Mouse (Mus musculus): ENCODE results near the gene Cmtm4. TPM values are rescaled to one million over a fixed set of nuclear protein-coding genes. Genes with fewer than 3 reads are reported as not detected.

Gene Cmtm4
- total RNA-seq (2021): 36.8 and 40.9 TPM in 2 replicates
- long read RNA-seq, experiment 1, full-length matches to known transcripts: 8 of 13 reads
- long read RNA-seq, experiment 1, partial matches to known transcripts: 0 of 13 reads
- long read RNA-seq, experiment 1, other reads (novel, unspliced or antisense): 5 of 13 reads
- long read RNA-seq, experiment 2, full-length matches to known transcripts: 9 of 15 reads
- long read RNA-seq, experiment 2, partial matches to known transcripts: 0 of 15 reads
- long read RNA-seq, experiment 2, other reads (novel, unspliced or antisense): 6 of 15 reads

- DNase-seq: peak; percentile 85
Observed at GRCm38 (mm10) chr8:104395703-104396357, at the start of gene Cmtm4. Cmtm4 (minus strand) TSS chr8:104395807.

GRCm38 (mm10) chr8:104445248-104445647 lies 49.6 kb upstream of the Cmtm4 start:
- DNase-seq: no peak

GRCm38 (mm10) chr8:104443125-104443679 lies 47.6 kb upstream of the Cmtm4 start:
- DNase-seq: no peak

DNA sequence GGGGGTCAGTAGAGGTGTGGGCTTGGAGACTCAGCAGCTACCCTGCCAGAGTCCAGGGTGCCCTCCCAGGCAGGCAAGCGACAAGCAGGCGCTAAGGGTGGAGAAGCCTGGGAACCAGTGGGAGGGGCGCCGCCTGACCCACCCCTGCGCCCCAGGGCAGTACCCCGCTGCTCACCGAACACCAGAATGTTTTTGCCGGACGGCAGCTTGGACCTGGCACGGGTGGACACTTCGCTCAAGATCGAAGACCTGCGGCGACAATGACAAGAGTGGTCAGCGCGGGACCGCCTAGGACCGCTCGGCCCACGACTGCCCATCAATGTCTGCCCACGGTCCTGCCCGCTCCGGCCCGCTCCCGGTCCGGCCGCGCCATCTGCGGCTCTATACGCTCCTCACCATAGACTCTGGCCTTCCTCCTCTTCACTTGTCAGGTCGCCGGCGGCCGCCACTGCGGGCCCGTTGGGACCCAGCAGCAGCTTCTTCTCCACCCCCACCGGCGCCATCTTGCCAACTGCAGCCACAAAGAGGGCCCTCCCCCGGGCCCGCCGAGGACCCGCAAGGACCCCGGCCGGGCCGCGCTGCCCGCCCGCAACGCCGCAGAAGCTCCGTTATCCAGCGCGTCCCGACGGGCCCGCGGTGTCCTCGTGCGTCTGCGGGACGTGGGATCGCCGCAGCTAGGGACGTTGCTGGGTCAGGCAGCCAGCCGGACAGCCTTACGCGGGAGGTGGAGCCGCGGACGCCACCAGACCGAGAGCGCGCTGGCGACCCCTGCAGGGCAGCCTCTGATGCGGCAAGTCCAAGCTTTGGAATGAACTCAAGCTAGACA lies 46.9 kb upstream of the Cmtm4 start, which contains the start of gene Dync1li2:
Gene Dync1li2 (minus strand): TSS at position 749 of the 826 bp plus-strand sequence.
- DNase-seq: peak; percentile 95

- DNase-seq: no peak
Observed at GRCm38 (mm10) chr8:104441613-104442012, 46.0 kb upstream of the Cmtm4 start.

DNA sequence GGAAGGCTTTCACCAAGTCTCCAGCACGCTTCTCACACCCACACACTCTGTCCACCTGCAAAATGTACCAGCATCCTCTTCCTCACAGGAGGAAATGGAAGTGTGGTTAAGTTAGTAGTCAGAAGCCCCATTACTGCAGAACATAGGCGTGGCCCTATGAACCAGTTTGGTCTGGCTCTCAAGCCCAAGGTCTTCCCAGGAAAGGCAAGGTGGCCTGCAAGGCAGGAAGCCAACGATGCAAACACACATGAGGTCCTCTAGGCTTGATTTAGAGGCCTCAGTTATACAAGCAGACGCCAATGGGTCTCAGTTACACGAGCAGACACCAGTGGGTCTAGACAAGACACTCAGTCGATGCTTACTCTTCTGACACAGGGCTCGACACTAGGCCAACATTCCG lies 43.9 kb upstream of the Cmtm4 start:
- no peak for DNase-seq

- DNase-seq: no peak
Observed at GRCm38 (mm10) chr8:104437494-104438135, 42.0 kb upstream of the Cmtm4 start.

DNA sequence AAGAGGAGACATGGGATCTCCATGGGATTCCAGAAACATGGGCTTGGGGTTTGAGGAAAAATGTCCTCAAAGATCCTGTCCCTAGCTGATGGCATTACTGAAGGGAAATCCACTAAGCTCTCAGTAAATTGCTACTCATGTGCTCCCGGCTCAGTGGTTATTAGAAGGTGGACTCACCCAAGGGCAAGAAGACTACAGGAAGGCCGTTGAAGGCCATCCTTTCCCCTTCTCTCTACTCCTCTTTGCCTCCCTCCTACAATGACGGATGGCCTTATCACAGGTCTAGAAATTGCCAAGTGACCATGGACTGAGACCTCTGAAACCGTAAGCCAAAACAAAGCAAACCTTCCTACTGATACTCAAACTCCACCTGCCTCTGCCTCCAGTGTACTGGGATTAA lies 41.0 kb upstream of the Cmtm4 start:
- no peak for DNase-seq

DNA sequence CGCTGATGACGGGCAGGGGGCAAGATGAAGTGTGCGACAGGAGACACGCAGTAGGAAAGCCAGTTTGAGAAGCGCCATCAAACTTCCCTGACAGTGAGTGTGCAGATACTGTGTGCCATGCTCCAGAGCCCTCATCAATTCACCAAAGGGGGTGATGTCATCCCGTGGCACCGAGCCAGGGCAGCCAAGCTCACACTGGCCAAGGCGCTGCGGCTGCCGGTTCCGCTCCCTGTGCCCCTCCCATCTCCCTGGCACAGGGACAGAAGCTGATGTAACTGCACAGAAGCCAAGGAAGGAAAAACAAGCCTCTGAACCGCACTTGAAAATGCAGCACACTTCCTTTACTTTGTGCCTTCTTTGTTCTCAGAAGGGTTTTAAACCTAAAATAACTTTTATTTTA lies 40.4 kb upstream of the Cmtm4 start:
- peak; percentile 100 for DNase-seq

DNA sequence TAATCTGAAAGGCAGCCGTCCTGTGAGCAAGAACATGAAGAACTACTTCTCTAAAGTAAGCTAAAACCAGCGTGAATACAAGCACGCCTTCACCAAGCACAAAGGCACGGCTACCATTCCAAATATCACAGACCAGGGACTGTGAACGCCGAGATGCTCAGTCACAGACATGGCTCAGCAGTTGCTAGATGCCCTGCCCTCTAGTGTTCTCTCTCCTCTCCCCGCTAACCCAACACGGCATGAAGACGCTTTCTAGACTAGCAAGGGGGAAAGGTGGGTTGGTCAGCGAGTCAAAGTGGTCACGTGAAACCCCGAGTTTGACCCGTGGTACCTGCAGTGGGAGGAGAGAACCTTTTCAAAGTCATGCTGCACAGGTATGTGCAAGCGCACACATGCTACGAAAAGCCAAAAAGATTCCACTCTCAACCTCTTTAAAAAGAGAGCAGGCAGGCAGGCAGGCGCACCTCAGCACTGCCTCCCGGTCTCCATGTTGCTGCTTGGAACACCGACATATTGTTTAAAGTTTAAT lies 39.3 kb upstream of the Cmtm4 start:
- DNase-seq: no peak

DNA sequence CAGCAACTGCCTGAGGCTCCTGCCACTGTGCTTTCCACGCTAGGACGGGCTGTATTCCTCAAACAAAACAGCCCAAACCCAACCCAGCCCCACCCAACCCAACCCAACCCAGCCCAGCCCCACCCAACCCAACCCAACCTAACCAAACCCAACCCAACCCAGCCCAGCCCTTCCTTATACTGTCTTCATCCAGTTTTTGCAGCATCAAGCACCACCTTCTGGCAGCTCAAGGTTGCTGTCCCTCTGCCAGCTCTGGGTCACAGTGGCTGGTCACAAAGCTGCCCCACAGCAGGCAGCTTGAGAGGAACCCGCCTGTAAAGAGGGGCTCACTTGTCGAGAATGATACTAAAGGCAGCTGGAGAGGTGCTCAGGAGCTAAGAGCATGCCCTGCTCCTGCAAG lies 38.7 kb upstream of the Cmtm4 start:
- peak; percentile 74 for DNase-seq

DNA sequence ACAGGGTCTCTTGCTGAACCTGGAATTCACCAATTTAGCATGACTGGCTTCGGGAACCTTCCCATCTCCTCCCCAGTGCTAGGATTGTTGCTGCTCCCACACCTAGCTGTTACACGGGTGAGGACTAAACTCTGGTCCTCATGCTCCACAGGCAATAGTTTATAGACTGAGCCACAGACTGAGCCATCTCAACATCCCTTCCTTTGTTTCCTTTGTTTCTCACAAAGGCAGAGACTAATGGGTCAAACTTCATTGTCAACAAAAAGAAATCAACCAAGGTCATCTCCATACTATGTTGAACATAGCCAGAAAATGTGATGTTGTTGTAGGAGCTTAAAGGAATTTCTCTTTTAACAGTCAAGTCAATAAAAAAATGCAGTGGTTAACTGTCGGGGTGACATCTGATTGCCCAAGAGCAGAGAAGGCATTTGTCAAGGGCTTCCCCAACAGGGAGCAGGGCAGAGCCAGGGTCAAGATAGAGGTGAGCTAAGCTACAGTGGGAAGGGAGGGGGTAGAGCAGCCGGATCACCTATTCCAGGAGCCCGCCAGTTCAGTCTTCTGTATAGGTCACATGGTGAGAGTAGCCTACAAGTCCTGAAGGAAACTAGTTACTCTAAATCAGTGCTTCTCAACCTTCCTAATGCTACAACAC lies 37.7 kb upstream of the Cmtm4 start:
- no peak for DNase-seq

- no peak for DNase-seq
Observed at GRCm38 (mm10) chr8:104432656-104433055, 37.0 kb upstream of the Cmtm4 start.

DNA sequence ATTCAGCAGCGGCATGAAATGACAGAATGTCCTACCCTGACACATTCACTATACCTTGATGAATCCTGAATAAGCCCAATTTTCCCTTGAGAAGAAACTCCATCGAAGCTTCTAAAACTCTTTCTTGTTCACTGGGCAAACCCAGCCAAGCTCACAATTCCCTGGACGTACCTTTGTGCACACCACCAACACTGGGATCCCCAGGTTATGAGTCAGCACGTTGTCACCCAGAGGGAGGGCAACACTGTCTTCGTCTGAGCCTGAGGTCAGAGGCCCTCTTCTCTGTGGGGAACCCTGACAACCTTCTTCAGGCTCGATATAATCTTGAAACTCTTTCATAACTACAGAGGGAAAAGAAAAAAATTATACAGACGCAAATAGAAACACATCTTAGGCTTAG lies 34.6 kb upstream of the Cmtm4 start:
- no peak for DNase-seq

GRCm38 (mm10) chr8:104427703-104428102 lies 32.1 kb upstream of the Cmtm4 start:
- no peak for DNase-seq

DNA sequence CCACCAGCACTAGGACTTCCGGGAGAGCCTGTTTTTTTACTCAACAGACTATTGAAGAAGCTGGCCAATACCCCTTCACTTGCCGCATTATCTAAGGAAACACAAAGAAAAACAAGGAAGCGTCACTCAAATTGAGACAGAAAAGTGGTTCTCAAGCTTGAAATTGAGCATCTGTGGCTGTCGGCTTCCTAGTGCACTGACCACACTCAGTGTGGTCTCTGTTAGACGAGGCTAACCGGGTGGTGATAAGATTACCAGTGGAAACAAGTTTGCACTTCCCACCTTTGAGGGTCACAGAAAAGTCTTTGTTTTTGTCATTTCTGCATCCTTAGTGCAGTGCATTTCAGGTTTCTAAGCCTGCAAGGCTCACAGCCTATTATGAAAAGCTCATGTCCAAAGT lies 26.7 kb upstream of the Cmtm4 start:
- DNase-seq: no peak

- no peak for DNase-seq
Observed at GRCm38 (mm10) chr8:104416022-104416421, 20.4 kb upstream of the Cmtm4 start.

DNA sequence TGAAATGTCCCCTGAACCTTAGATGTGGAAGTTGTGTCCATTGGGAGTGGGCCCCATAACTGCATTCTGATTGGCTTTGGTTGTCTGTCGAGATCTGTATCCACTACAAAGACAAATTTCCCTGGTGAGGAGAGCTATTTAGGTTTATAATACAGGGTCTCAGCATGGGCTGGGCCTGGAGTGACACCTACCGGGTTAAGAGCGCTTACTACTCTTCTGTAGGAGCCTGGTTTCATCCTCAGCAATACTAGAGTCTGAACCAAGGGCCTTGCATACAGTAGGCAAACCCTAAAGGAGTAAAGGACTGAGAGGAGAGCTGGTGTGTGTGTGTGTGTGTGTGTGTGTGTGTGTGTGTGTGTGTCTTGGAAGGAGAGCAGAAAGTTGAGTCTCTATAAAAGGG lies 18.6 kb upstream of the Cmtm4 start:
- DNase-seq: no peak

GRCm38 (mm10) chr8:104413770-104414169 lies 18.2 kb upstream of the Cmtm4 start:
- DNase-seq: no peak

GRCm38 (mm10) chr8:104412805-104413532 lies 17.4 kb upstream of the Cmtm4 start:
- DNase-seq: no peak

GRCm38 (mm10) chr8:104411972-104412371 lies 16.4 kb upstream of the Cmtm4 start:
- no peak for DNase-seq

All from adrenal gland, postnatal 14 days (tissue).